Mouse (Mus musculus) heart, adult 2 months (tissue): ENCODE data around the gene Mettl25.

Source experiments
- CTCF ChIP-seq: fragments of 200-600 bp; IDR thresholded peaks from 2 replicates; pipeline ENCODE4 v1.8.1; 2022; ENCODE audit warnings: antibody characterized with exemption, mild to moderate bottlenecking, moderate library complexity
- EP300 ChIP-seq: fragments of 200-500 bp; IDR thresholded peaks from 2 replicates; pipeline ENCODE4 v1.6.1; 2011; ENCODE audit warnings: low read depth, low read length, control low read depth; ENCODE audit not compliant: insufficient read depth
- POLR2A ChIP-seq: fragments of 200-500 bp; IDR thresholded peaks from 2 replicates; pipeline ENCODE4 v1.6.1; 2011; ENCODE audit warnings: mild to moderate bottlenecking, low read depth, low read length, control low read depth; ENCODE audit not compliant: insufficient read depth

DNA sequence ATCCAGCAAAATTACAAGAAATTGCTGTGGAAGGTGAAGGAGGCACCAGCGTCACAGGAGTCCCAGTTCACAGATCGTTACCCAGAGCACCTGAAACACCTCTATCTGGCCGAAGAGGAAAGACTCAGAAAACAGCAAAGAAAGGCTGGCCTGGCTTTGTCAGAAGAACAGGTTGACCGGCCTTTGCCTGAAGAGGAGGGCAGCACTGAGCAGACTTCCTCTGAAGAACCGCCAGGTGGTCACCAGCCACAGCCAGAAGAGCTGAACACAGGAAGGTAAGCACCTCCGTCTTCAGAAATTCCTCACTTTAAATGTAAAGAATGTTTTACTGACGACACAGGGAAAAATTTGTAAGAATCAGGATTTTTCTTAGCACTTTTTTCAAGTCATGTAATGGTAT, 1.4 kb upstream of the Mettl25 start:
- TF ChIP-seq CTCF (no peak), POLR2A (no peak), EP300 (no peak)
